In the genomic region with DNA sequence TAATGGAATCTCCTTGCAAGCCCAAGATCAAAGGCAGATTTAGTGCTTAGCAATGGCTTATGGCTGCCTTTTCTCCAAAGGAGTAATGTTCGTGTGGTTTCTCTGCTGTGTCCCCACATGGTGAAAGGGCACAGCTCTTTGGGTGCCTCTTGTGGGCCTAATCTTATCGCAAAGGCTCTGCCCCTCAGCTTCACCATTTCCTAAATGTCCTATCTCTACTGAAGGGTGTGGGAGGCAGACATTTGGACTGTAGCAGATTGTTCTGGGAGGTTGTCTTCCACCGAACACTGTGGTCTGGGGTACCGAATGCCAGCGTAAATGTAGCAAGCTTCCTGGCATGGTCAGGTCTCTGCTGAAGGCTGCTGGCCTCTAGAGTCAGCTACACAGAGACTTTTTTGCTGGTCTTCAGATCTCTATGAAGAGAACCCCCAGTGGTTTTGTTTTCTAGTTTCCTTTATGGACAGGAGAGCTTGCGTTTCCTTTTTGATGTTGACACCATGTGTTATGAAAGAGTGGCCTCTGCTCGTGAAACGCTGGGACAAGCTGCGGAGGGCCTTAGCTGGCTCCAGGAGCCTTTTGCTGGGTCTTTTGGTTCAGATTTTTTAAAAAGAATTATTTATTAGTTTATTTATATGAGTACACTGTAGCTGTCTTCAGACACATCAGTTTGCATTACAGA, we compare ENCODE assay signal across 25 mouse cellular contexts. TPM values are rescaled to one million over a fixed set of nuclear protein-coding genes. Genes with fewer than 3 reads are reported as not detected.
A peak's percentile ranks its signal among the peaks of the same experiment; 100 is the strongest.
DNase-seq lines count a peak whose midpoint lies in the region; ATAC-seq and TF ChIP-seq lines count a peak whose summit lies in the region.
"Had no signal": no experiment of that assay in that cellular context is flagged by ENCODE, and none has a peak within 500 bp of the region (broad histone marks: within the 10 kb centered on the region; RNA-seq: fewer than 3 reads in every experiment).

No protein-coding gene starts in this region.

- no peak for DNase-seq in frontal cortex, adult 2 months (ENCODE audit: extremely low spot score in 1 of 2, low spot score in 1 of 2)
- DNase-seq in liver, embryonic 13.5 days: peak; percentile 52
- DNase-seq in embryo, embryonic 10 days (ENCODE audit: low spot score): no peak
- DNase-seq: adrenal gland, postnatal 10 days; cerebellum, adult 8-10 months; gastrocnemius, postnatal 25 days; heart, postnatal 4 days; kidney, adult 8-10 months; kidney, postnatal 4 days; lung, adult 18-20 months; spleen, adult 18-20 months; thymus, postnatal 14 days had no signal

- H3K4me2 ChIP-seq in liver, embryonic 13.5 days: peak overlapping the region; percentile 56
- H3K4me2 ChIP-seq in kidney, embryonic 16.5 days (replicated peaks; ENCODE audit: low read depth, low read length): no peak overlapping the region
- H3K4me2 ChIP-seq in hindbrain, embryonic 13.5 days: no peak overlapping the region
- H3K4me2 ChIP-seq: midbrain, embryonic 13.5 days had no signal

- 24% methylated on average over 9 of the region's 9 CpGs for WGBS in bone marrow, adult 2 months
- WGBS in liver, embryonic 13.5 days (ENCODE audit: insufficient replicate concordance): 27% methylated on average over 9 of the region's 9 CpGs
- WGBS in kidney, embryonic 16.5 days: 76% methylated on average over 9 of the region's 9 CpGs
- WGBS in hindbrain, embryonic 13.5 days: 93% methylated on average over 9 of the region's 9 CpGs

- TF ChIP-seq CTCF in bone marrow, adult 2 months (IDR thresholded peaks at IDR 0.05; ENCODE audit: control insufficient read depth, insufficient read depth, low read length): no peak

- ATAC-seq in frontal cortex, adult (ENCODE audit: low TSS enrichment): peak; percentile 4; the same call in 1 of the 2 replicates
- peak; percentile 83 for ATAC-seq in liver, embryonic 13.5 days (ENCODE audit: low read depth)
- peak; percentile 90 for ATAC-seq in megakaryocyte-erythroid progenitor cell, adult 5-6 weeks (replicated peaks; ENCODE audit: low FRiP score, low TSS enrichment, poor library complexity, severe bottlenecking)
- ATAC-seq in kidney, embryonic 16.5 days (ENCODE audit: low FRiP score, low TSS enrichment): no peak
- ATAC-seq in hindbrain, embryonic 13.5 days (ENCODE audit: low FRiP score): no peak
- ATAC-seq: midbrain, embryonic 13.5 days had no signal

- no peak for TF ChIP-seq POLR2A in bone marrow, adult 2 months (IDR thresholded peaks at IDR 0.05; ENCODE audit: borderline replicate concordance, control insufficient read depth, low read depth, low read length)

- no peaks in the 10 kb centered on the region for H3K9me3 ChIP-seq in liver, embryonic 13.5 days (replicated peaks)
- H3K9me3 ChIP-seq in kidney, embryonic 16.5 days (ENCODE audit: low read length): no peaks in the 10 kb centered on the region
- no peaks in the 10 kb centered on the region for H3K9me3 ChIP-seq in hindbrain, embryonic 13.5 days
- H3K9me3 ChIP-seq: midbrain, embryonic 13.5 days had no signal

- H3K36me3 ChIP-seq in liver, embryonic 13.5 days: peaks cover 100% of the 10 kb centered on the region
- peaks cover 74% of the 10 kb centered on the region for H3K36me3 ChIP-seq in kidney, embryonic 16.5 days (ENCODE audit: insufficient read depth, low read length)
- H3K36me3 ChIP-seq in hindbrain, embryonic 13.5 days: peaks cover 94% of the 10 kb centered on the region

- H3K27me3 ChIP-seq in liver, embryonic 13.5 days: no peaks in the 10 kb centered on the region
- H3K27me3 ChIP-seq in kidney, embryonic 16.5 days (ENCODE audit: insufficient read depth, low read length): no peaks in the 10 kb centered on the region
- H3K27me3 ChIP-seq in hindbrain, embryonic 13.5 days: no peaks in the 10 kb centered on the region
- H3K27me3 ChIP-seq: CH12.LX; midbrain, embryonic 13.5 days had no signal

- no peak overlapping the region for H3K4me3 ChIP-seq in bone marrow, adult 2 months (replicated peaks; ENCODE audit: control insufficient read depth, low read depth, low read length)
- peak overlapping the region; percentile 27 for H3K4me3 ChIP-seq in liver, embryonic 13.5 days (replicated peaks)
- no peak overlapping the region for H3K4me3 ChIP-seq in kidney, embryonic 16.5 days (ENCODE audit: low read length)
- no peak overlapping the region for H3K4me3 ChIP-seq in hindbrain, embryonic 13.5 days
- H3K4me3 ChIP-seq: midbrain, embryonic 13.5 days had no signal

- peaks cover 20% of the 10 kb centered on the region for H3K4me1 ChIP-seq in bone marrow, adult 2 months (ENCODE audit: control insufficient read depth, insufficient read depth, low read length)
- peaks cover 75% of the 10 kb centered on the region for H3K4me1 ChIP-seq in liver, embryonic 13.5 days (replicated peaks)
- H3K4me1 ChIP-seq in kidney, embryonic 16.5 days (ENCODE audit: insufficient read depth, low read length): no peaks in the 10 kb centered on the region
- H3K4me1 ChIP-seq in hindbrain, embryonic 13.5 days (replicated peaks): no peaks in the 10 kb centered on the region
- H3K4me1 ChIP-seq: midbrain, embryonic 13.5 days had no signal

- H3K27ac ChIP-seq in bone marrow, adult 2 months (ENCODE audit: control insufficient read depth, insufficient read depth, low read depth, low read length, poor library complexity): peak overlapping the region; percentile 77
- H3K27ac ChIP-seq in liver, embryonic 13.5 days: peak overlapping the region; percentile 77
- H3K27ac ChIP-seq in kidney, embryonic 16.5 days (ENCODE audit: low read length): no peak overlapping the region
- no peak overlapping the region for H3K27ac ChIP-seq in hindbrain, embryonic 13.5 days
- H3K27ac ChIP-seq: midbrain, embryonic 13.5 days had no signal

- H3K9ac ChIP-seq in liver, embryonic 13.5 days: peak overlapping the region; percentile 63
- no peak overlapping the region for H3K9ac ChIP-seq in kidney, embryonic 16.5 days (replicated peaks; ENCODE audit: low read length)
- H3K9ac ChIP-seq in hindbrain, embryonic 13.5 days: no peak overlapping the region
- H3K9ac ChIP-seq: midbrain, embryonic 13.5 days had no signal

RNA-seq across cellular contexts. Expression of a gene that starts 14.7 kb away (rescaled TPM):
- 83.9 and 84.9 TPM in 2 replicates for polyA plus RNA-seq in frontal cortex, adult 2 months (2012; rRNA removed)
- 56.4 and 72.3 TPM in 2 replicates for polyA plus RNA-seq in bone marrow, adult 2 months (2011; ENCODE audit: insufficient read depth, insufficient read length, low replicate concordance, missing spikeins)
- 124 and 150 TPM in 2 replicates for polyA plus RNA-seq in liver, embryonic 13.5 days (2015; fragmentation: Nextera tagmentation; extraction: Ambion mirVana)
- 260 and 273 TPM in 2 replicates for total RNA-seq in megakaryocyte-erythroid progenitor cell, adult 5-6 weeks (2014; fragmentation: Nextera tagmentation)
- 139 and 212 TPM in 2 replicates for total RNA-seq in megakaryocyte-erythroid progenitor cell, adult 5-6 weeks (2017)
- 159 TPM in 2 replicates for polyA plus RNA-seq in kidney, embryonic 16.5 days (2015; fragmentation: Nextera tagmentation; extraction: Ambion mirVana)
- 99.5 and 103 TPM in 2 replicates for polyA plus RNA-seq in hindbrain, embryonic 13.5 days (2015; fragmentation: Nextera tagmentation; extraction: Ambion mirVana)

RNA-seq across cellular contexts. Expression of a gene that starts 43.3 kb away (rescaled TPM):
- polyA plus RNA-seq in frontal cortex, adult 2 months (2012; rRNA removed): not detected in 2 replicates
- polyA plus RNA-seq in bone marrow, adult 2 months (2011; ENCODE audit: insufficient read depth, insufficient read length, low replicate concordance, missing spikeins): not detected in 2 replicates
- polyA plus RNA-seq in liver, embryonic 13.5 days (2015; fragmentation: Nextera tagmentation; extraction: Ambion mirVana): not detected in 2 replicates
- total RNA-seq in megakaryocyte-erythroid progenitor cell, adult 5-6 weeks (2014; fragmentation: Nextera tagmentation): 0.96 and 1.4 TPM in 2 replicates
- 0.80 and 1.1 TPM in 2 replicates for total RNA-seq in megakaryocyte-erythroid progenitor cell, adult 5-6 weeks (2017)
- polyA plus RNA-seq in kidney, embryonic 16.5 days (2015; fragmentation: Nextera tagmentation; extraction: Ambion mirVana): not detected in 2 replicates
- not detected in 2 replicates for polyA plus RNA-seq in hindbrain, embryonic 13.5 days (2015; fragmentation: Nextera tagmentation; extraction: Ambion mirVana)
- total RNA-seq: adrenal gland, postnatal 10 days; CH12.LX; gastrocnemius, postnatal 25 days; heart, postnatal 4 days; layer of hippocampus, postnatal 25 days; left cerebral cortex, postnatal 36 days had no signal
- polyA plus RNA-seq: forebrain, embryonic 11.5 days; heart, embryonic 14.5 days; midbrain, embryonic 13.5 days; neural tube, embryonic 11.5 days had no signal

RNA-seq across cellular contexts. Expression of a gene that starts 51.6 kb away (rescaled TPM):
- under 0.01 and 0.02 TPM in 2 replicates for polyA plus RNA-seq in frontal cortex, adult 2 months (2012; rRNA removed)
- 0.20 TPM in 1 of 2 replicates, not detected in the other for polyA plus RNA-seq in bone marrow, adult 2 months (2011; ENCODE audit: insufficient read depth, insufficient read length, low replicate concordance, missing spikeins)
- polyA plus RNA-seq in liver, embryonic 13.5 days (2015; fragmentation: Nextera tagmentation; extraction: Ambion mirVana): not detected in 2 replicates
- total RNA-seq in megakaryocyte-erythroid progenitor cell, adult 5-6 weeks (2014; fragmentation: Nextera tagmentation): 0.25 TPM in 1 of 2 replicates, not detected in the other
- not detected in 2 replicates for total RNA-seq in megakaryocyte-erythroid progenitor cell, adult 5-6 weeks (2017)
- not detected in 2 replicates for polyA plus RNA-seq in kidney, embryonic 16.5 days (2015; fragmentation: Nextera tagmentation; extraction: Ambion mirVana)
- not detected in 2 replicates for polyA plus RNA-seq in hindbrain, embryonic 13.5 days (2015; fragmentation: Nextera tagmentation; extraction: Ambion mirVana)
- total RNA-seq: CH12.LX; layer of hippocampus, postnatal 25 days; left cerebral cortex, postnatal 36 days had no signal
- polyA plus RNA-seq: heart, embryonic 14.5 days; neural tube, embryonic 11.5 days; stomach, embryonic 14.5 days had no signal

Comparison
In these comparisons a context has a peak if more than half of its experiments do, and no peak if none do; other contexts are left out.
1. ATAC-seq: peak in frontal cortex, adult (single experiment), liver, embryonic 13.5 days (single experiment) and megakaryocyte-erythroid progenitor cell, adult 5-6 weeks (single experiment); none in kidney, embryonic 16.5 days (single experiment) and hindbrain, embryonic 13.5 days (single experiment).
2. H3K27ac ChIP-seq: peak in bone marrow, adult 2 months (single experiment) and liver, embryonic 13.5 days (single experiment); none in kidney, embryonic 16.5 days (single experiment) and hindbrain, embryonic 13.5 days (single experiment).